Mouse (Mus musculus): ENCODE measurements around the gene Ddx6.

GRCm38 (mm10) chr9:44582390-44582789 is 22.3 kb upstream of the Ddx6 start:
- TF ChIP-seq CTCF (IDR thresholded peaks at IDR 0.05; ENCODE audit: control insufficient read depth, insufficient read depth, insufficient read length) (no peak), USF1 (IDR thresholded peaks at IDR 0.05; ENCODE audit: low read depth) (no peak), CEBPB (IDR thresholded peaks at IDR 0.05; ENCODE audit: low read depth) (no peak), MAX (IDR thresholded peaks at IDR 0.05) (no peak), MYOG (IDR thresholded peaks at IDR 0.05; ENCODE audit: control insufficient read depth, extremely low read depth, insufficient read length) (no peak)

Data from C2C12 (cell line).